Mouse (Mus musculus): ENCODE measurements around the gene Itgb6. TPM values are rescaled to one million over a fixed set of nuclear protein-coding genes. Genes with fewer than 3 reads are reported as not detected.
A peak's percentile ranks its signal among the peaks of the same experiment; 100 is the strongest.

The Itgb6 gene
- total RNA-seq, 1 experiment from 2014 or later, result not detected

- no peak for DNase-seq
Observed at GRCm38 (mm10) chr2:60614758-60615157, 107.7 kb downstream of the Itgb6 start.

- no peak for DNase-seq
Observed at GRCm38 (mm10) chr2:60613857-60614228, 108.6 kb downstream of the Itgb6 start.

GRCm38 (mm10) chr2:60612906-60613856, 109.3 kb downstream of the Itgb6 start:
- no peak for DNase-seq

- no peak for DNase-seq
Observed at GRCm38 (mm10) chr2:60611622-60612021, 110.8 kb downstream of the Itgb6 start.

GRCm38 (mm10) chr2:60609436-60610199, 112.8 kb downstream of the Itgb6 start:
- DNase-seq, result no peak

- no peak for DNase-seq
Observed at GRCm38 (mm10) chr2:60607980-60608379, 114.5 kb downstream of the Itgb6 start.

- no peak for DNase-seq
Observed at GRCm38 (mm10) chr2:60601326-60601725, 121.1 kb downstream of the Itgb6 start.

- no peak for DNase-seq
Observed at GRCm38 (mm10) chr2:60600863-60601262, 121.6 kb downstream of the Itgb6 start.

- no peak for DNase-seq
Observed at GRCm38 (mm10) chr2:60583416-60583815, 139.0 kb downstream of the Itgb6 start.

- no peak for DNase-seq
Observed at GRCm38 (mm10) chr2:60554561-60554960, 167.9 kb downstream of the Itgb6 start.

GRCm38 (mm10) chr2:60552902-60553682, 169.4 kb downstream of the Itgb6 start, which contains the start of gene Pla2r1:
Pla2r1 (minus strand) TSS chr2:60553308.
- DNase-seq, result peak; percentile 70

- DNase-seq, result no peak
Observed at GRCm38 (mm10) chr2:60552177-60552901, 170.1 kb downstream of the Itgb6 start.

- DNase-seq, result no peak
Observed at GRCm38 (mm10) chr2:60551673-60552072, 170.8 kb downstream of the Itgb6 start.

GRCm38 (mm10) chr2:60550521-60550920, 171.9 kb downstream of the Itgb6 start:
- no peak for DNase-seq

GRCm38 (mm10) chr2:60549851-60550250, 172.6 kb downstream of the Itgb6 start:
- no peak for DNase-seq

Other genes with a start within 250 kb of the Itgb6 start
- gene Pla2r1, start 169.3 kb downstream of the Itgb6 start, total RNA-seq (2021), result 3.4 and 4.4 TPM in 2 replicates
- 71.2 and 72.6 TPM in 2 replicates for gene Rbms1, start 240.5 kb upstream of the Itgb6 start, total RNA-seq (2021)